Mouse (Mus musculus) spleen, adult 2 months (tissue): Measurements from ENCODE around the gene Gpr171.
"Not testable (repeated sequence)": the region's sequence is repeated elsewhere in the genome, so short reads cannot be mapped to it uniquely, and the experiment has no call there.

Experiments
- CTCF ChIP-seq: fragments of 200-500 bp; IDR thresholded peaks from 2 replicates; pipeline ENCODE4 v1.5.1; 2011; ENCODE audit warnings: mild to moderate bottlenecking, inconsistent platforms; ENCODE audit not compliant: insufficient read depth, insufficient read length, insufficient replicate concordance; ENCODE audit errors: extremely low read depth
- POLR2A ChIP-seq: fragments of 200-500 bp; IDR thresholded peaks from 2 replicates; pipeline ENCODE4 v1.6.1; 2011; ENCODE audit warnings: low read depth, low read length, inconsistent platforms

DNA sequence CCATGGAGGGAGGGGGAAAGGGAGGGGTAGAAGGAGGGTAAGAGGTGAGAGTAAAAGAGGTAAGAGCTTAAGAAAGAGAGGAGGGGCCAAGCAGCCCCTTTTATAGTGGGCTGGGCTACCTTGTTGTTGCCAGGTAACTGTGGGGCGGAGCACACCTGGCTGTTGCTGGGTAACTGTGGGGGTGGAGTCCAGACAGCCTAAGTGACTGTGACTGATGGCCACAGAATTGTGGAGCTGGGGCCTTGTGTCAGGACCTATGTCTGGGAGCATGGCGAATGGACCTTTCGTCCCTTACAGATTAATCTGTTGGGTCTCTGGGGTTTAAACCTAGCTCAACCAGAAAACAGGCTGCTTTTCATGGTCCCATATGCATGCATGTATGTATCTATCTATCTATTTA lies 8.2 kb upstream of the Gpr171 start:
- not testable (repeated sequence) for TF ChIP-seq POLR2A, CTCF
